Mouse (Mus musculus): ENCODE data around the gene Zc3h14. TPM values are rescaled to one million over a fixed set of nuclear protein-coding genes. Genes with fewer than 3 reads are reported as not detected.

Gene Zc3h14
- total RNA-seq, 2 experiments from 2014 or later, result 103 to 104 TPM

- DNase-seq (ENCODE audit: low spot score in 2 of 2), result peak in 1 of 2 experiments; percentile 35
Observed at GRCm38 (mm10) chr12:98736951-98737800, 9.6 kb upstream of the Zc3h14 start, which contains the start of gene Ptpn21. Gene Ptpn21, minus strand, starts transcription at chr12:98737405.

GRCm38 (mm10) chr12:98737801-98738350, 8.9 kb upstream of the Zc3h14 start:
- DNase-seq (ENCODE audit: low spot score in 2 of 2), result no peak

- no peak for DNase-seq (ENCODE audit: low spot score in 2 of 2)
Observed at GRCm38 (mm10) chr12:98741011-98741501, 5.7 kb upstream of the Zc3h14 start.

DNA sequence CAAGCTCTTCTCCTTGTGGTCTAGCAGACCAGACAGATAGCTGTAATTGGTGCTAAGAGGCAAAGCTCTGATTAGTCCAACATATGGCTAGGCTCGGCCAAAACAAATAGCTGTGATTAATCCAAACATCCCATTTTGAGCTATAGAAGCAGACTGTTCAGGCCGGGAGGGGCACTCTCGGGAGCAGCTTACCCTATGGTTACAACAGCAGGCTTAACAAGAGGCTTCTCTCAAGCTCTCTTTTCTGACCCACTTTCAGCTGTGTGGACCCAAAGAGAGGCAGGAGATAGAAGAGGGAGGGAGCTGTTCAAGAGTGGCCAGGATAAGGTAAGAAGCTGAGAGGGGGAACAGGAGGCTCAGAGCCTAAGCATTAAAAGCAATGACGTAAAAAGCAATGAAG, 1.1 kb upstream of the Zc3h14 start:
- DNase-seq (ENCODE audit: low spot score in 2 of 2), result no peak

GRCm38 (mm10) chr12:98746131-98746530, 633 bp upstream of the Zc3h14 start:
- peak; percentile 40 to 47 for DNase-seq (ENCODE audit: low spot score in 2 of 2)

GRCm38 (mm10) chr12:98747380-98747753, 603 bp downstream of the Zc3h14 start:
- DNase-seq (ENCODE audit: low spot score in 2 of 2), result peak; percentile 16 to 26

- no peak for DNase-seq (ENCODE audit: low spot score in 2 of 2)
Observed at GRCm38 (mm10) chr12:98757636-98758035, 10.9 kb downstream of the Zc3h14 start.

DNA sequence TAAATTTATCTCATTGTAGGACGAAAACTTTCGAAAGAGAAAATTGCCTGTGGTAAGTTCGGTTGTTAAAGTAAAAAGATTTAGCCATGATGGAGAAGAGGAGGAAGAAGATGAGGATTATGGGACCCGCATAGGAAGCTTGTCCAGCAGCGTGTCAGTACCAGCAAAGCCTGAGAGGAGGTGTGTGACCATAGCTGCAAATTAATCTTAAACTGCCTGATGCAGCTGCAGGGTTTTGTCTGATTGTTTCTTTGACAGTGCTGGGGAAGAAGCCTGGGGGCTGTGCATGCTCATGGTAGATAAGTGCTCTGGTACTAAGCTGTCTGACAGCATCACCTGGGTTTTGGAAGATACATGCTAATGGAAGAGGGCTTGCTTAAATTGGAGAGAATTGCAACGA, 12.9 kb downstream of the Zc3h14 start:
- no peak for DNase-seq (ENCODE audit: low spot score in 2 of 2)

- DNase-seq (ENCODE audit: low spot score in 2 of 2), result no peak
Observed at GRCm38 (mm10) chr12:98766241-98766640, 19.5 kb downstream of the Zc3h14 start.

- DNase-seq (ENCODE audit: low spot score in 2 of 2), result no peak
Observed at GRCm38 (mm10) chr12:98777509-98777908, 30.7 kb downstream of the Zc3h14 start.

- peak; percentile 39 to 61 for DNase-seq (ENCODE audit: low spot score in 2 of 2)
Observed at GRCm38 (mm10) chr12:98779148-98779547, 32.4 kb downstream of the Zc3h14 start.

- no peak for DNase-seq (ENCODE audit: low spot score in 2 of 2)
Observed at GRCm38 (mm10) chr12:98784251-98784650, 37.5 kb downstream of the Zc3h14 start.

GRCm38 (mm10) chr12:98795731-98796318, 49.1 kb downstream of the Zc3h14 start:
- DNase-seq (ENCODE audit: low spot score in 2 of 2), result no peak

- no peak for DNase-seq (ENCODE audit: low spot score in 2 of 2)
Observed at GRCm38 (mm10) chr12:98800334-98800733, 53.6 kb downstream of the Zc3h14 start.

GRCm38 (mm10) chr12:98802245-98802644, 55.5 kb downstream of the Zc3h14 start:
- DNase-seq (ENCODE audit: low spot score in 2 of 2), result no peak

GRCm38 (mm10) chr12:98804078-98804748, 57.4 kb downstream of the Zc3h14 start:
- no peak for DNase-seq (ENCODE audit: low spot score in 2 of 2)

- DNase-seq (ENCODE audit: low spot score in 2 of 2), result no peak
Observed at GRCm38 (mm10) chr12:98820781-98821180, 74.0 kb downstream of the Zc3h14 start.

- DNase-seq (ENCODE audit: low spot score in 2 of 2), result no peak
Observed at GRCm38 (mm10) chr12:98831122-98831521, 84.4 kb downstream of the Zc3h14 start.

- DNase-seq (ENCODE audit: low spot score in 2 of 2), result no peak
Observed at GRCm38 (mm10) chr12:98832929-98833598, 86.3 kb downstream of the Zc3h14 start.

GRCm38 (mm10) chr12:98833901-98834300, 87.1 kb downstream of the Zc3h14 start:
- no peak for DNase-seq (ENCODE audit: low spot score in 2 of 2)

DNA sequence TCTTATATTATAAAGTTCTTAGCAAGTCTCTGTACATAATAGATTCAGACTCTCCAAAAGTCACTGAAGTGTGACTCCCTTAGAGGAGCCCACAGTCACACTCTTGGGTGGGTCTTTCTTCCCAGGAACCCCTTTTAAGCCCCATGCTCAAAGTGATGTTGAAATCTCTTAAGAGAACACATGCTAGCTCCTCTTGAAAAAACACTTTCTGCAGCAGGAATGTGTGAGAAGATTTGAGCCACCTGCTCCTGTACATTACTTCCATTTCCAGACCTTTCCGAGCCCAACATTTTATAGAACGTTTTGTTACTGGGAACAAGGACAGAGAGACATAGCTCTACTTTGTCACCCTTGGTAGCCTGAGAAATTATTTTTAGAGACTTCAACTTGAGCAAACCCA, 88.1 kb downstream of the Zc3h14 start:
- no peak for DNase-seq (ENCODE audit: low spot score in 2 of 2)
